Mouse (Mus musculus) heart, embryonic 16.5 days (tissue): ENCODE measurements around the gene Pik3c2b. TPM values are rescaled to one million over a fixed set of nuclear protein-coding genes. Genes with fewer than 3 reads are reported as not detected.
A peak's percentile ranks its signal among the peaks of the same experiment; 100 is the strongest.

Experiments
- ATAC-seq: fragments of 200-750 bp; cut with Nextera tagmentation; replicated peaks from 2 replicates; pipeline ENCODE4 v1.8.0; 2017; ENCODE audit warnings: moderate number of reproducible peaks; ENCODE audit not compliant: insufficient read depth, low FRiP score; ENCODE audit errors: extremely low read depth
- H3K27ac ChIP-seq: fragments of 300-500 bp; sonication (generic); 2 replicates; pipeline ENCODE4 v1.5.1; 2014; ENCODE audit warnings: mild to moderate bottlenecking, low read length, control low read depth, moderate library complexity
- H3K27me3 ChIP-seq: fragments of 300-500 bp; sonication (generic); 2 replicates; pipeline ENCODE4 v1.6.1; 2014; ENCODE audit warnings: low read length, mixed read lengths; ENCODE audit not compliant: control insufficient read depth, insufficient read depth
- H3K36me3 ChIP-seq: fragments of 300-500 bp; sonication (generic); 2 replicates; pipeline ENCODE4 v1.6.1; 2014; ENCODE audit not compliant: control insufficient read depth, insufficient read depth
- H3K4me1 ChIP-seq: fragments of 300-500 bp; sonication (generic); 2 replicates; pipeline ENCODE4 v1.6.1; 2014; ENCODE audit warnings: low read length, mixed read lengths; ENCODE audit not compliant: control insufficient read depth, insufficient read depth
- H3K4me2 ChIP-seq: fragments of 300-500 bp; sonication (generic); 2 replicates; pipeline ENCODE4 v1.6.1; 2014; ENCODE audit warnings: low read depth, mild to moderate bottlenecking, control low read depth, low read length
- H3K4me3 ChIP-seq: fragments of 300-500 bp; sonication (generic); 2 replicates; pipeline ENCODE4 v1.5.1; 2014; ENCODE audit warnings: mild to moderate bottlenecking, control low read depth, low read length
- H3K9ac ChIP-seq: fragments of 300-500 bp; sonication (generic); 2 replicates; pipeline ENCODE4 v1.6.1; 2014; ENCODE audit warnings: low read length, control low read depth
- H3K9me3 ChIP-seq: fragments of 300-500 bp; sonication (generic); replicated peaks from 2 replicates; pipeline ENCODE4 v1.6.1; 2016; ENCODE audit warnings: low read length; ENCODE audit not compliant: control insufficient read depth
- WGBS: fragments of 180-500 bp; shearing (Covaris S2); extraction: QIAGEN DNeasy Blood & Tissue Kit; methylation state at CpG from one replicate; pipeline ENCODE4 v1.1.7; 2014; 5-methylcytosine and 5-hydroxymethylcytosine counted together
- polyA plus RNA-seq: library from polyadenylated mRNA; unstranded; fragments of >200 nt; fragmentation: Nextera tagmentation; extraction: Ambion mirVana; gene quantifications from 2 replicates; pipeline ENCODE4 v1.2.1, GENCODE M21; 2015

Gene Pik3c2b
- polyA plus RNA-seq, 1 experiment from 2014 or later, result 9.5 TPM

DNA sequence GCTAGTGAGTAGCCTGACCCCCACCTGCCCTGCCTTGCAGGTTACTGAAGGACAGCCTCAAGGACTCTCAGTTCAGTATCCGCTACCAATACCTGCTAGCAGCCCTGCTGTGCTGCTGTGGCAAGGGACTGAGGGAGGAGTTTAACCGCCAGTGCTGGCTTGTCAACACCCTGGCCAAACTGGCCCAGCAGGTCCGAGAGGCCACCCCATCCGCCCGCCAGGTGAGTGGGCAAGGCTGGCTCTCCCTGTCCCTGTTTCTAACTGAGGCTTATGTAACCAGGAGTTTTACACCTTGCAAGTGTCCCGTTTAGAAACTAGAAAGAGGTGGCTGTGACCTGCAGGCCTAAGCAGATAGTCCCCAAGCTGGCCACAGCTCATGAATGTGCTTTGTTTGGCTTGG is 45.2 kb downstream of the Pik3c2b start:
- Histone ChIP-seq H3K9ac (no peak overlapping the region), H3K36me3 (peaks cover 32% of the 10 kb centered on the region), H3K4me3 (no peak overlapping the region), H3K9me3 (no peaks in the 10 kb centered on the region), H3K27ac (no peak overlapping the region), H3K27me3 (no peaks in the 10 kb centered on the region), H3K4me1 (no peaks in the 10 kb centered on the region), H3K4me2 (no peak overlapping the region)
- 75% methylated on average over 6 of the region's 6 CpGs for WGBS
- no peak for ATAC-seq

DNA sequence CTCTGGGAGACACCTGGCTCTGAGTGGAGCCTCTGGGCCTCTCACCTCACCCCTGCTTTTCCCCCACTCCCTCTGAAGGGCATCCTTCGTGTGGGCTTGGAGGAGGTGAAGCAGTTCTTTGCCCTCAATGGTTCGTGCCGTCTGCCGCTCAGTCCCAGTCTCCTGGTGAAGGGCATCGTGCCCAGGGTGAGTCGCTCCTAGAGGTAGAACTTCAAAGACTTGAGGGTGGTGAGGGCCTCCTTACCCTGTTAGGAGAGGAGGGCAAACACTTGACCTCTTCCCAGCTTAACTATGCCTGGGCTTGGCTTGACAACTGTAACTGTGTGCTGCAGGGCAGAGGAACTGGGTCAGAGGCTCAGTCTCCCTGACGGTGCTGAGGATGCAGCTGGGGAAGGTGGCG is 46.0 kb downstream of the Pik3c2b start:
- Histone ChIP-seq H3K4me2 (no peak overlapping the region), H3K36me3 (peaks cover 36% of the 10 kb centered on the region)

GRCm38 (mm10) chr1:133093719-133094118 is 48.3 kb downstream of the Pik3c2b start:
- no peak overlapping the region for H3K4me3 ChIP-seq
- no peak overlapping the region for H3K4me2 ChIP-seq
- H3K36me3 ChIP-seq, result peaks cover 42% of the 10 kb centered on the region
- 84% methylated on average over 7 of the region's 7 CpGs for WGBS
- H3K4me1 ChIP-seq, result no peaks in the 10 kb centered on the region
- ATAC-seq, result no peak
- no peaks in the 10 kb centered on the region for H3K9me3 ChIP-seq
- H3K9ac ChIP-seq, result no peak overlapping the region
- H3K27ac ChIP-seq, result no peak overlapping the region
- no peaks in the 10 kb centered on the region for H3K27me3 ChIP-seq

More for the DNA sequence above, 46.0 kb downstream of the Pik3c2b start:
- 81% methylated on average over 8 of the region's 8 CpGs for whole genome bisulfite sequencing
- Histone ChIP-seq H3K27me3 (no peaks in the 10 kb centered on the region), H3K9me3 (no peaks in the 10 kb centered on the region), H3K9ac (no peak overlapping the region), H3K4me1 (no peaks in the 10 kb centered on the region), H3K27ac (no peak overlapping the region), H3K4me3 (no peak overlapping the region)
- no peak for ATAC-seq

- Histone ChIP-seq H3K4me1 (no peaks in the 10 kb centered on the region), H3K4me3 (no peak overlapping the region), H3K27me3 (no peaks in the 10 kb centered on the region), H3K4me2 (no peak overlapping the region), H3K36me3 (peaks cover 63% of the 10 kb centered on the region), H3K9me3 (no peaks in the 10 kb centered on the region), H3K9ac (no peak overlapping the region), H3K27ac (no peak overlapping the region)
- whole genome bisulfite sequencing, result 40% methylated on average over 17 of the region's 17 CpGs
- peak; percentile 20 for ATAC-seq
Measured at GRCm38 (mm10) chr1:133100980-133101798, 55.7 kb downstream of the Pik3c2b start.

DNA sequence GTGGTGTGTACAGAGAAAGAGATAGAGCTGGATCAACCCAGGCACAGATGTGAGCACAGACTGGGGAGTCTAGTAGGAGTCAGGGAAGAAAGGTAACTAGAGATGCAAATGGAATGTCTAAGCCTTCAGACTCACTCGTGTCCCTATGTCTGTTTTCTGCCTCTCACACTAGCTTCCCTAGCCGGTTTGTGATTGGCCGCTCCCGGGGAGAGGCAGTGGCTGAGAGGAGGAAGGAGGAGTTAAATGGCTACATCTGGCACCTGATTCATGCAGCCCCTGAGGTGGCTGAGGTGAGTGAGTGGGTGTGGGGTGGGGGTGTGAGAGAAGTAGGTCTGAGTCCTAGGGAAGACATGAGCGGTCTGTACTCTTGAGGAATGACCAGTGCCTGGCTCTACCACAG is 56.6 kb downstream of the Pik3c2b start:
- Histone ChIP-seq H3K9ac (no peak overlapping the region), H3K4me3 (no peak overlapping the region), H3K27me3 (no peaks in the 10 kb centered on the region), H3K27ac (no peak overlapping the region), H3K9me3 (no peaks in the 10 kb centered on the region), H3K36me3 (peaks cover 68% of the 10 kb centered on the region), H3K4me1 (no peaks in the 10 kb centered on the region), H3K4me2 (no peak overlapping the region)
- ATAC-seq, result no peak
- WGBS, result 82% methylated on average over 5 of the region's 5 CpGs

- 89% methylated on average over 7 of the region's 7 CpGs for WGBS
- no peak overlapping the region for H3K27ac ChIP-seq
- no peaks in the 10 kb centered on the region for H3K9me3 ChIP-seq
- no peak overlapping the region for H3K4me3 ChIP-seq
- H3K36me3 ChIP-seq, result peaks cover 62% of the 10 kb centered on the region
- H3K4me1 ChIP-seq, result no peaks in the 10 kb centered on the region
- H3K27me3 ChIP-seq, result no peaks in the 10 kb centered on the region
- H3K4me2 ChIP-seq, result no peak overlapping the region
- no peak overlapping the region for H3K9ac ChIP-seq
- ATAC-seq, result no peak
Measured at GRCm38 (mm10) chr1:133103315-133103714, 57.8 kb downstream of the Pik3c2b start.

GRCm38 (mm10) chr1:133103871-133104270 is 58.4 kb downstream of the Pik3c2b start:
- no peak overlapping the region for H3K9ac ChIP-seq
- H3K4me2 ChIP-seq, result no peak overlapping the region
- H3K27ac ChIP-seq, result no peak overlapping the region
- H3K27me3 ChIP-seq, result no peaks in the 10 kb centered on the region
- ATAC-seq, result no peak
- H3K4me3 ChIP-seq, result no peak overlapping the region
- WGBS, result 93% methylated on average over 6 of the region's 6 CpGs
- no peaks in the 10 kb centered on the region for H3K9me3 ChIP-seq
- H3K36me3 ChIP-seq, result peaks cover 57% of the 10 kb centered on the region
- no peaks in the 10 kb centered on the region for H3K4me1 ChIP-seq

DNA sequence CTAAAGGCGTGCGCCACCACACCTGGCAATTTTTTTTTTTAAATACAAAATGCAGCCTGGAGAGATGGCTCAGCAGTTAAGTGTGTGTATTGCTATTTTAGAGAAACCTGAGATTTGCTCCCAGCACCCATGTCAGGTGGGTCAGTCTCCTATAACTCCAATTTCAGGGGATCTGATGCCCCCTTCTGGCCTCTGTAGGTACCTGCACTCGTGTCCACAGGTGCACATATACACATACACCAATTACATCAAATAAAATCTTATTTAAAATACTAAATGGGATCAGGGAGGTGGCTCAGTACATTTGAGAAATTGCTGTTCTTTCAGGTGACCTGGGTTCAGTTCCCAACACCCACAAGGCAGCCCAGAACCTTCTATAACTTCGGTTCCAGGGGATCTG is 70.6 kb downstream of the Pik3c2b start:
- Histone ChIP-seq H3K4me1 (0 out of 2 replicates have a peak, but pooled peaks cover 3% of the 10 kb centered on the region), H3K27me3 (no peaks in the 10 kb centered on the region), H3K27ac (no peak overlapping the region), H3K36me3 (no peaks in the 10 kb centered on the region), H3K4me3 (no peak overlapping the region), H3K4me2 (no peak overlapping the region), H3K9me3 (peaks cover 9% of the 10 kb centered on the region; the same call in 1 of the 2 replicates), H3K9ac (no peak overlapping the region)
- no peak for ATAC-seq
- 84% methylated on average over 4 of the region's 4 CpGs for WGBS

DNA sequence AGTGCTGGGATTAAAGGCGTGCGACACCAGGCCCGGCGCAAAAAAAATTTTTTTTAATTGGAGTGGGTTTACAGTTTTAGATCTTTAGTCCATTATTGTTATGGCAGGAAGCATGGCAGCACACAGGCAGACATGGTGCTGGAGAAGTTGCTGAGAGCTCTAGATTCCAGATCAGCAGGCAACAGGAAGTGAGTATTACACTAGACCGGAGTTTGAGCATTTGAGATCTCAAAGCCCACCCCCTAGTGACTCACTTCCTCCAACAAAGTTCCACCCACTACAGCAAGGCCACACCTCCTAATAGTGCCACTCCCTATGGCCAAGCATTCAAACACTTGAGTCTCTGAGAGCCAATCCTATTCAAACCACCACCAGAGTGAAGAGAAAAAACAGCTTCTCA is 72.7 kb downstream of the Pik3c2b start:
- Histone ChIP-seq H3K27me3 (no peaks in the 10 kb centered on the region), H3K4me2 (no peak overlapping the region), H3K4me1 (0 out of 2 replicates have a peak, but pooled peaks cover 3% of the 10 kb centered on the region), H3K36me3 (no peaks in the 10 kb centered on the region), H3K9ac (no peak overlapping the region), H3K27ac (no peak overlapping the region), H3K9me3 (peaks cover 9% of the 10 kb centered on the region; the same call in 1 of the 2 replicates), H3K4me3 (no peak overlapping the region)
- 89% methylated on average over 5 of the region's 5 CpGs for WGBS
- no peak; the same call in 1 of the 2 replicates for ATAC-seq
